Mouse (Mus musculus): Measurements from ENCODE around the gene Mrgprb3.

The Mrgprb3 gene

GRCm38 (mm10) chr7:48643711-48644110 lies at the start of gene Mrgprb3:
Mrgprb3 (minus strand) TSS chr7:48643811.
- no peak for DNase-seq
